Mouse (Mus musculus): ENCODE results near the gene 4930579G24Rik. TPM values are rescaled to one million over a fixed set of nuclear protein-coding genes. Genes with fewer than 3 reads are reported as not detected.

4930579G24Rik gene
- total RNA-seq (2023): 1 to 10 TPM; 7.2 to 8.3 TPM

DNA sequence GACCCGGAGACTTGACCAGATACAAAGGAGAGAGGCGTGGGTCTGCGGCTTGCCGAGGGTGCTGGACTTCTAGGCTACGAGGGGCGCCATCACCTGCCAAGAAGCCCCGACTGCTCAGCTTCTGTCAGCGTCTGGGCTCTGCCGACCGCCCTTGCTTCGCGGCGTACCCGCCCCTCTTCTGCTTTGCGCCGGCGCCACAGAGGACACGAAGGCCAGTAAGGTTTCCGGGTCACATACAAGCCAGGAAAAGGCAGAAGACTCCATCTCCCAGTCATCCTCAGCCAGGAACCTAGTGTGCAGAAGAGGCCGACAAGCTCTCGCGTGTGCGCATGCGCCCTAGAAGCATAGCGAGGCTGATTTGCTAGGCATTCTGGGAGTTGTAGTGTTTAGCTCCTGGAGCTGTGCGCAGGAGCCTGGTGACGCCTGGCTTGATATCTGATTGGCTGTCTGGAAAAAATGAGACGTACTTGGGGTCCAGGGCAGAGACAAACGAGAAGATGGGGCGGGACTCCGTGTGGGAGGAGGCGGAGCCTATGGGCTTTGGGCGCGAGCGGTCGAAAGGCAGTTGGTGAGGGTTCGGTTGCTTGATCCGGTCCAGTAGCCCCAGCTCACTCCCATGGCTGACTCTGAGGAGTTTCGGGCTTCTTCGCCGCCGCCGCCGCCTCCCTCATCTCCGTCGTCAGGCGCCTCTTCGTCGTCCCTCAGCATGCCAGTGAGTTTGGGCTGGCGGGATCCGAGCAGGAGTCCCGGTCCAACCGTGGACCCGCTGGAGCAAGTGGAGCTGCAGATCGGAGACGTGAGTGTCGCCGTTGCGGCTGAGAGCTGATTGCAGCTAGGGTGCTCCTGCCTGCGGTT lies at the start of gene 4930579G24Rik:
TSS of gene 4930579G24Rik (plus strand) at position 519 of the 855 bp plus-strand sequence.

DNA sequence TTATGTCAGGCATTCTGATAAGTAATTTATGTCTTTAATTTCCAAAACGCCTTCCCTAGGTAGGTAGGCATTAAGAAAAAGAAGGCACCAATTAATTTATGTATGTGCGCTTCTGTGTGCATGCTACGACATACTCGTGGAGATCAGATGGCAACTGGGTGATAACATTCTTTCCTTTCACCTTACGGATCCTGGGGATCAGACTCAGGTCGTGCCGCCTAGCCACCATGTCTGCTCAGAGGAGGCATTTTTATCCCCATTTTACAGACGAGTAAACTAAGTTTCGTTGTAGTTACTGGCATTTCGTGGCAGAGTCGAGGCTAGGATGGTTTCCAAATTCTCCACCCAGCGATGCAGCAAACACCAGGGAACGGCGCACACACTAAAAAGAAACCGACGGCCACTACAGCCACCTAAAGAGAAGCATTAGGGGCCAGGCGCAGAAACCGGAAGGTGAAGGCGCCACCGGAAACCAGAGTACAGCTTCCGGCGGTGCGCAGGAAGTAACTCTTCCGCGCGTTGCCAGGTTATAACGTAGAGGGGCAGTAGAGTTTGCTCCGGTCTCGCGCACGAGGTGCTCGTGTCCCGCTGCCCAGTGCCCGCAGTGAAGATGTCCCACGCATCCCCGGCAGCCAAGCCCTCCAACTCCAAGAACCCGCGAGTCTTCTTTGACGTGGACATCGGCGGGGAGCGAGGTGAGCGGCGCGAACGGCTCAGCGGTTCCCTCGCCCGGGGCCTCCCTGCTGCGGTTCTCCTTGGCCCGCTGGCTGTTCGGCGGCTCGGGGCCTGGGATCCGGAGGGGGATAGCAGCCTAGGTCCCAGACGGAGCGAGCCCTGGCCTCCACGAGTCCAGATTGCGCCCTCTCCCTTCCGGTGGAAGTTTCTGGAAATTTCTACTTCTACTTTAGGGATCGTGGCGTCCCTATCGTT lies 37.8 kb upstream of the 4930579G24Rik start, which contains the start of gene Ppid:
TSS of gene Ppid (plus strand) at position 480 of the 930 bp plus-strand sequence.

DNA sequence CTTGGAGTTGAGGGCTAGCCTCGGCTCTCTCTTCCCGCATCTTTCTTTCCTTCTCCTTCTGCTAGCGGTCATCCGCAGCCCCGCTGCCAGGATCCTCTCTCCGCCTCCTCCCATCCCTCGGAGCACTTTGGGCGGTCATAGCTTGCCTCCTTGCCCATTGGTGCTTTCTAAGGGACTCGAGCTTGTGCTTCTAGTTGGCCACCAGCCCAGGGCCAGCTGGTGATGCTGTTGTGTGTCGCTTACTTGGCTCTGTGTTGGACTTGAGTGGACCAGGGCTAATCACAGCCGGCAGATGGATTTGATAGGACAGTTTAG lies 494 bp downstream of the 4930579G24Rik start, which contains the start of gene Etfdh:
TSS of gene Etfdh (minus strand) at position 85 of the 315 bp plus-strand sequence.

Other genes starting within 250 kb of the 4930579G24Rik start
- 10 to 100 TPM; 34.0 to 34.1 TPM for gene Fnip2, start 61.3 kb upstream of the 4930579G24Rik start, total RNA-seq (2023)
- gene Ppid, start 37.7 kb upstream of the 4930579G24Rik start, total RNA-seq (2023): 10 to 100 TPM; 30.6 to 37.1 TPM
- gene Etfdh, start 421 bp downstream of the 4930579G24Rik start, total RNA-seq (2023): 10 to 100 TPM; 19.1 to 21.4 TPM
- not detected for gene Rxfp1, start 108.8 kb downstream of the 4930579G24Rik start, total RNA-seq (2023)
- gene Tmem144, start 223.7 kb downstream of the 4930579G24Rik start, total RNA-seq (2023): 1 to 10 TPM; 1.7 to 3.1 TPM

Data from neutrophil, adult 59 days (primary cell).